Mouse (Mus musculus) hindbrain, embryonic 14.5 days (tissue): ENCODE measurements around the gene Gpbp1. TPM values are rescaled to one million over a fixed set of nuclear protein-coding genes. Genes with fewer than 3 reads are reported as not detected.
A peak's percentile ranks its signal among the peaks of the same experiment; 100 is the strongest.

Source experiments
- ATAC-seq: fragments of 200-750 bp; cut with Nextera tagmentation; 2 replicates; pipeline ENCODE4 v1.8.0; 2017; ENCODE audit warnings: moderate number of reproducible peaks, mild to moderate bottlenecking, moderate TSS enrichment, moderate library complexity; ENCODE audit not compliant: low FRiP score
- DNase-seq: peaks from one replicate; pipeline ENCODE4 v3.0.0-alpha.2; 2015; ENCODE audit warnings: low spot score
- H3K27ac ChIP-seq: fragments of 300-500 bp; sonication (generic); 2 replicates; pipeline ENCODE4 v1.5.1; 2014; ENCODE audit warnings: mild to moderate bottlenecking, moderate library complexity
- H3K27me3 ChIP-seq: fragments of 300-500 bp; sonication (generic); 2 replicates; pipeline ENCODE4 v1.6.1; 2014; ENCODE audit warnings: mild to moderate bottlenecking, low read length, mixed read lengths; ENCODE audit not compliant: control insufficient read depth, insufficient read depth
- H3K36me3 ChIP-seq: fragments of 300-500 bp; sonication (generic); replicated peaks from 2 replicates; pipeline ENCODE4 v1.6.1; 2014; ENCODE audit not compliant: control insufficient read depth, insufficient read depth
- H3K4me1 ChIP-seq: fragments of 300-500 bp; sonication (generic); replicated peaks from 2 replicates; pipeline ENCODE4 v1.6.1; 2014; ENCODE audit warnings: antibody characterized with exemption, low read length, mixed read lengths; ENCODE audit not compliant: control insufficient read depth, insufficient read depth
- H3K4me2 ChIP-seq: fragments of 300-500 bp; sonication (generic); replicated peaks from 2 replicates; pipeline ENCODE4 v1.6.1; 2014; ENCODE audit warnings: mild to moderate bottlenecking, moderate library complexity
- H3K4me3 ChIP-seq: fragments of 300-500 bp; sonication (generic); replicated peaks from 2 replicates; pipeline ENCODE4 v1.5.1; 2014; ENCODE audit warnings: mild to moderate bottlenecking, low read length
- H3K9ac ChIP-seq: fragments of 300-500 bp; sonication (generic); 2 replicates; pipeline ENCODE4 v1.6.1; 2014
- H3K9me3 ChIP-seq: fragments of 300-500 bp; sonication (generic); 2 replicates; pipeline ENCODE4 v1.6.1; 2016; ENCODE audit warnings: low read length; ENCODE audit not compliant: control insufficient read depth
- WGBS: fragments of 180-500 bp; shearing (Covaris S2); extraction: QIAGEN DNeasy Blood & Tissue Kit; methylation state at CpG from one replicate; pipeline ENCODE4 v1.1.7; 2014; 5-methylcytosine and 5-hydroxymethylcytosine counted together
- polyA plus RNA-seq: library from polyadenylated mRNA; unstranded; fragments of >200 nt; fragmentation: Nextera tagmentation; extraction: Ambion mirVana; gene quantifications from 2 replicates; pipeline ENCODE4 v1.2.1, GENCODE M21; 2014

The Gpbp1 gene
- 99.1 and 99.5 TPM in 2 replicates for polyA plus RNA-seq

DNA sequence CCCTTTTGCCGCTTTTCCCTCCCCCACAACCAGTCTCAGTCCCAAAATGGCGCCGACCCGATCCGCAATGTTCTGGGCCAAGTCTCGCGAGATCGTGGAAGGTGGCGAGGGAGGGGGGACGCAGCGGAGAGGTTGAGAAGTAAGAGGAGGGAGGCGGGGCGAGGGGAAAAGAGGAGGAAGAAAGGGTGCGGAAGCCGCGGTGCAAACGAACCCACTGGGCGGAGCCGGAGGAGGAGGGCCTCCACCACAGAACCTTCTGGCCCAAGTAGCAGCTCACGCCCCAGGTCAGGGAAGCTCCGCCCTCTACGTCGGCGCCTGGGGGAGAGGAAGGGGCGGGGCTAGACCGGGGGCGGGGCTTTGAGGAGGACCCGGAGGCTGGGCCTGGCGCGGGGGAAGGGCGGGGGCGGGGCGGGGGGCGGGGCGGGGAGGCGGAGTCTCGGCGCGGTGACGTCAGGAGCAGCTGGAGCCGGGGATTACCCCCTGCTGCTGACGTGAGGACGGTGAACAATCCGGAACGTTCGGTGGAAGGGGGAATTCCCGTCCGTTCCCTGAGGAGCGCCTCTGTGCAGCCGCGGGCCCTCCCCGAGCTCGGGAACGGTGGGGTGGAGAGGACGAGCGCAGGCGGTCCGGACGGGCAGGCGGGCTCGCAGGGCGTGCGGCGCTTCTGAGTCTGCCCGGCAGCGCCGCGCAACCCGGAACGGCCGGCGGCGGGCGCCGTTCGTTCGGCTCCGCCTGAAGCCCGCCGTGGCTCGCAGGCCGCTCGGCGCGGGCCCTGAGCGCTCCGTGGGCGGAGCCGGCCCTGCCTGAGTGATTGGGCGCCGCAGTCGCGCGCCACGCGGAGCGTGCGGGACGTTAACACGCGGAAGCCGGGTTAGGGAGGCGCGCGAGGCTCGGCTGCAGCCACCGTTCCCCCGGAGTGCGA lies at the start of gene Gpbp1:
Gene Gpbp1, minus strand, starts transcription at position 310 of the 922 bp plus-strand sequence.
- peak within 1 kb of the TSS; percentile 81 for H3K4me3 ChIP-seq
- ATAC-seq (peak; percentile 97), DNase-seq (peak; percentile 99)
- H3K9me3 ChIP-seq: no peaks in the 10 kb centered on the region
- peak within 1 kb of the TSS; percentile 97 for H3K27ac ChIP-seq
- peak within 1 kb of the TSS; percentile 89 for H3K9ac ChIP-seq
- WGBS: under 1% methylated on average over 89 of the region's 109 CpGs
- no peaks in the 10 kb centered on the region for H3K36me3 ChIP-seq
- H3K4me1 ChIP-seq: peaks cover 30% of the 10 kb centered on the region
- H3K4me2 ChIP-seq: peak within 1 kb of the TSS; percentile 82
- H3K27me3 ChIP-seq: peaks cover 24% of the 10 kb centered on the region

DNA sequence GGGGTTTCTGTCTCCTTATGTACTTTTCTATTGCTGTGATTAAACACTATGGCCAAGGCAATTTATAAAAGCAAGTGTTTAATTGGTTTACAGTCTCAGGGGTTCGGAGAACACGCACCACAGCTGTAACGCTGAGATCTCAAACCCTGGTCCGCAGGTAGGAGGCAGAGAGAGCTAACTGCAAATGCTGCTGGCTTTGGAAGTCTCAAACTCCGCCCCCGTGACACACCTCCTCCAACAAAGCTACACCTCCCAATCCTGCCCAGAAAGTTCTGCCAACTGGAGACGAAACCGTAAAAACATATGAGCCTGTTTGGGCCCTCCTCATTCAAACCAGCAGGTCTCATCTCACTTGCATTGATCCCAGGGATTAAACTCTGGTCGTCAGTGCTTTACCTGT lies 47.8 kb upstream of the Gpbp1 start:
- Histone ChIP-seq H3K9me3 (no peaks in the 10 kb centered on the region), H3K4me3 (no peak overlapping the region), H3K27ac (no peak overlapping the region), H3K9ac (no peak overlapping the region), H3K27me3 (no peaks in the 10 kb centered on the region), H3K4me2 (no peak overlapping the region), H3K36me3 (no peaks in the 10 kb centered on the region), H3K4me1 (no peaks in the 10 kb centered on the region)
- ATAC-seq (no peak), DNase-seq (no peak)
- 87% methylated on average over 9 of the region's 9 CpGs for WGBS

DNA sequence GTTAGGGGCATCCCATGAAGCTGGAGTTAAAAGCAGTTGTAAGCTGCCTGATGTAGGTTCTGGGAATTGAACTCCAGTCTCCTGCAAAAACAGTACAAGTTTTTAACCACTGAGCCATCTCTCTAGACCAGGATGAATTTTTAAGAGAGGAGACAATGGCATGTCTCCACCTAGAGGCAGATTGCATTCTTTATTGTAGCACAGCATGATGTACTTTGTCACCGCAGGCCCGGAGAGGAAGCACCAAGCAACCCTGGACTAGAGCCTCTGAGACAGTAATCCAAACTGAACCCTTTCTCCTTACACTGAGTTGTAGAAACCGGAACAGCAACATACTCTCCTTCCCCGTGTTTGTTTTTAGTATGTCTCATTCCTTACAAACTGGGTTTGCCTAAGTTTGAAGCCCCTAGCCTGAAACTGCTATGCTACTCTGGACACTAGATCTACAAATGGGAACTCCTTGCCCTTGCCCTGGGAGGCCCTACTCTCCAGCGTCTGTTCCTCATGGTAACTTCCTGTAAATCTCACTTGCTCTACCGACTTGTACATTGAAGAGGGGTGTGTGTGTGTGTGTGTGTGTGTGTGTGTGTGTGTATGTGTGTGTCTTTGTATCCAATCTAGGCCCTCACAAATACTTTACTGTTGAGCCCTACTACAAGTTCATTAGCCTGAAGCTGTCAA lies 46.4 kb upstream of the Gpbp1 start:
- no peak overlapping the region for H3K27ac ChIP-seq
- H3K9me3 ChIP-seq: no peaks in the 10 kb centered on the region
- no peak overlapping the region for H3K4me3 ChIP-seq
- H3K27me3 ChIP-seq: no peaks in the 10 kb centered on the region
- no peak overlapping the region for H3K9ac ChIP-seq
- no peaks in the 10 kb centered on the region for H3K4me1 ChIP-seq
- ATAC-seq (no peak), DNase-seq (no peak)
- H3K4me2 ChIP-seq: no peak overlapping the region
- WGBS: 85% methylated on average over 6 of the region's 6 CpGs
- no peaks in the 10 kb centered on the region for H3K36me3 ChIP-seq

DNA sequence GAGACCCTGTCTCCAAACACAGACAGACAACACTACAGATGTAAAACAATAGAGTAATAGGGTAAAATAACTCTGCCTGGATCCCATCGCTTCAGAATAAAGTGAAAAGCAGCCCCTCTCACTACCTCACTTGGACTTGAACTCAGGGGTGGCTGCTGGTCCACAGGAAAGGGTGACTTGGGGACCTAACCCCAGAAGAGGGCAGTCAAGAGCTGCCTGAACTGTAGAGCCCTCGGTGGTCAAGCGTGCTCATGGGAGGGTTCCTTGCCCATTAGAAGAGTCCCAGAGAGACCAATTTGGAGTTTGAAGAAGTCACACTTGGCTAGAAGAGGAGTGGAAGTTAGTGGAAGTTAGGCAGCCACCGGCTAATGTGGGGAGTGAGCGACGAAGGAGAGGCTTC lies 44.2 kb upstream of the Gpbp1 start:
- Histone ChIP-seq H3K4me1 (no peaks in the 10 kb centered on the region), H3K36me3 (no peaks in the 10 kb centered on the region), H3K27me3 (no peaks in the 10 kb centered on the region), H3K9me3 (no peaks in the 10 kb centered on the region), H3K4me3 (no peak overlapping the region), H3K9ac (no peak overlapping the region), H3K27ac (no peak overlapping the region), H3K4me2 (no peak overlapping the region)
- 63% methylated on average over 6 of the region's 6 CpGs for WGBS
- ATAC-seq: no peak
- DNase-seq: no peak

DNA sequence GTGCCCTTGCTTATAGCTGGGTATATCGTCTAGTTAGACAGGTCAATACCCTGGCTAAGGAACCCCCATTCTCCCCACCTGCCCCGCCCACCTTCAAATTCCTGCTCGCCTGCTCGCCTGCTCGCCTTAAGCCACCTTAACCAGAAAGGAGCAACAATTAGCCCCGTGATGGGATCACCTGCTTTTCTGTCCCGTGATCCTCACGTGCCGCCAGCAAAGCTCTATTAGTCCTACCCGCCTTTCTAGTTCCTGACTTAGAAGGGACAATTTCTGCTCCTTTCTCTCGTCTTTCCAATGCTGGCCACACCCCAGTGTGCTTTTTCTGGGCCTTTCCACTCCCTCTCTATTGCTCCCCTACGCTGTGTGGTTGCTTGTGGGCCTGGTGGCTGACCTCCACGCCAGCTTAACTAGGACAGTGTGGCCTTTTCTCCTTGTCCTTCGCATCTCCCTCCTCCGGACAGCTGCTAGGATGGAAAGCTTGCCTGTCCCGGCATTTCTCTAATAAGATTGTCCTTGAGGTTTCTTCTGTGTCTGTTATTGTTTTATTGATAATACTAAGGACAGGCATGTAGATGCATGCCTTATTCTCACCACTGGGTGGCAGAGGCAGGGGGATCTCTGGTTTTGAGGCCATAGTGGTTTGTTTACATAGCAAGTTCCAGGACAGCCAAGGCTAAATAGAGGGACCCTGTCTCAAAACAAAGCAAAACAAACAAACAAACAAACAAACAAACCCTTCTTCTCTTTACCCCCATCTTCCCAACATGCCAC lies 42.5 kb upstream of the Gpbp1 start:
- H3K9ac ChIP-seq: no peak overlapping the region
- 95% methylated on average over 16 of the region's 16 CpGs for WGBS
- no peak overlapping the region for H3K4me2 ChIP-seq
- no peaks in the 10 kb centered on the region for H3K9me3 ChIP-seq
- H3K4me3 ChIP-seq: no peak overlapping the region
- H3K4me1 ChIP-seq: no peaks in the 10 kb centered on the region
- H3K27me3 ChIP-seq: no peaks in the 10 kb centered on the region
- ATAC-seq (no peak), DNase-seq (no peak)
- H3K27ac ChIP-seq: no peak overlapping the region
- no peaks in the 10 kb centered on the region for H3K36me3 ChIP-seq

DNA sequence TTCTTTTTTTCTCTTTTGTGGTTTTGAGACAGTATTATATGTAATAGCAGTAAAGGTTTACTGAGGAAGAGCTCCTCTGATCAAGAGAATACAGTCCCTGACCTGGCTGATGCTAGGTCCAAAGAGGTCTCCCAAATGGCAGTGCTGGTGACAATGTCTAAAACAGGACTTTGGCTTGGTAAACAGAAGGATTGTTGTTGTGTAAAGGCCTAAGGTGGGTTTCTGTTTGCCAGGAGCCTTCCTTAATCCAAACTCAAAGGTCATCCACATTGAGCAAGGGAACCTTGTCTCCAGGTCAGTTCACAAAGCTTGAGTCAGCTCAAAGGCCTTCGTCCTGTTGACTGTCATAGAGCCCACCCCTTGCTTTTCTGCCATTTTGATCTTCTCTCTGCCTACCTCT lies 41.8 kb upstream of the Gpbp1 start:
- Histone ChIP-seq H3K9me3 (no peaks in the 10 kb centered on the region), H3K9ac (no peak overlapping the region), H3K36me3 (no peaks in the 10 kb centered on the region), H3K4me1 (no peaks in the 10 kb centered on the region), H3K4me2 (no peak overlapping the region), H3K27me3 (no peaks in the 10 kb centered on the region), H3K4me3 (no peak overlapping the region), H3K27ac (no peak overlapping the region)
- 90% methylated on average over 1 of the region's 1 CpGs for WGBS
- no peak for ATAC-seq
- no peak for DNase-seq

DNA sequence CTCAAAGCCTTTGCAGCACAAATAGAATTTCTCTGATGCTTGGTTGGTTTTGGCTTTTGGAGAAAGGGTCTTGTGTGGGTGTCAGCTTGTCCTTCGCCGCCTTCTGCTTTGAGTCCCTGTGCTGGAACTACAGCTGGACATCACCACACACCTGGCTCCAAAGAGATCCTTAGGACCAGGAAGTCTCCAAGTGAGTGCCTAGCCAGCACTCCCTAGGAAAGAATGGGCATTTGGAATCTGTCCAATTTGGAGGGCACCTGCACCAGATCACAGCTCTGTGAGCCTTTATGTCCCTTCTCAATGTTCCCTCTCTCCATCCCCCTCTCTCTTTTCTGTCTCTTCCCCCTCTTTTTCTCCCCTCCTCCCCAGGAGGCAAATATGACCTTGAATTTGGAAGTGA lies 34.4 kb upstream of the Gpbp1 start:
- ATAC-seq (no peak), DNase-seq (no peak)
- Histone ChIP-seq H3K4me1 (no peaks in the 10 kb centered on the region), H3K27ac (no peak overlapping the region), H3K4me3 (no peak overlapping the region), H3K9me3 (no peaks in the 10 kb centered on the region), H3K27me3 (no peaks in the 10 kb centered on the region), H3K4me2 (no peak overlapping the region), H3K9ac (no peak overlapping the region), H3K36me3 (no peaks in the 10 kb centered on the region)
- WGBS: 89% methylated on average over 2 of the region's 2 CpGs

DNA sequence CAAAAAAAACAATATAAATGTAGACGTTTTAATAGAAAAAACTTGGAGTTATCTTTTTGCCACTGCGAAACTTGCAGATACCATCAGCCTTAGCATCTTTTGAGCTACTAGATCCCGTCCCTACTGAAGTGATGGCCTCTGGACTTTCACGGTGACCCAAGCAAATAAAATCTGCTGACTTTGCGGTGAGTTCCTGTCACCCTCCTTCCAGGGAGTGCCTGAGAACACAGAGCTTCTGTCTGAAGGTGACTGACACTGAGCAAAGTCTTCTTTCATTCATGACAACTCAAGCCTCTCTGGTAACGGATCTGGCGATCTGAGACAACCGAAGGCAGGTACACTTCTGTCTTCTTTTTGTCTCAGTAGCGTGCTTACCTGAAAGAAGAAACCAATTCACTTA lies 32.4 kb upstream of the Gpbp1 start:
- H3K4me1 ChIP-seq: no peaks in the 10 kb centered on the region
- H3K9ac ChIP-seq: no peak overlapping the region
- H3K4me3 ChIP-seq: no peak overlapping the region
- no peak overlapping the region for H3K27ac ChIP-seq
- no peak overlapping the region for H3K4me2 ChIP-seq
- no peaks in the 10 kb centered on the region for H3K36me3 ChIP-seq
- WGBS: 76% methylated on average over 9 of the region's 9 CpGs
- DNase-seq (no peak), ATAC-seq (no peak)
- no peaks in the 10 kb centered on the region for H3K9me3 ChIP-seq
- H3K27me3 ChIP-seq: no peaks in the 10 kb centered on the region

DNA sequence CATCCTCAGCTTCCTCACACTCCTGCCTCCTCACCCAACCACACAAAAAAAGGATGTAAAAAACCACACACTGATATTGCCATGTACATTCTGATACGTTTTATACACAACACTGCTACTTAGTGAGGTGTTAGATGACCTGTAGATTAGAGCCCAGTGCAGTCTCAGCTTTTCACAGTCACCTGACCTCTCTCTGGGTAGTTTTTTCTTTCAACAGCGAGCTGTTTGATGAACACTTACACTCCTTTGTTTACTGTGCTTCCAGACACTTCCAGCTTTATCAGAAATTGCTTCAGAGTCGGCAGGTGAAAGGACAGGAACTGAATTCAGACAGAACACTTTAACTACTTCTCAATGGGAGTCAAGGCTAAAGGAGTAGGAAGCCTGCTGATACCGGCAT lies 30.5 kb upstream of the Gpbp1 start:
- Histone ChIP-seq H3K4me1 (no peaks in the 10 kb centered on the region), H3K36me3 (no peaks in the 10 kb centered on the region), H3K4me2 (no peak overlapping the region), H3K9ac (no peak overlapping the region), H3K27ac (no peak overlapping the region), H3K27me3 (no peaks in the 10 kb centered on the region), H3K4me3 (no peak overlapping the region), H3K9me3 (no peaks in the 10 kb centered on the region)
- no peak for ATAC-seq
- DNase-seq: no peak
- WGBS: 74% methylated on average over 4 of the region's 4 CpGs
